Mouse (Mus musculus) urinary bladder, adult 18-20 months (tissue): Measurements from ENCODE around the gene Spock1.
"Not testable (repeated sequence)": the region's sequence is repeated elsewhere in the genome, so short reads cannot be mapped to it uniquely, and the experiment has no call there.

Source experiments
- DNase-seq, 2 experiments: peaks; one replicate each; pipeline ENCODE4 v3.0.0; 2022; ENCODE audit warnings: low spot score in 2 of 2, mixed read lengths in 2 of 2

Spock1 gene

DNA sequence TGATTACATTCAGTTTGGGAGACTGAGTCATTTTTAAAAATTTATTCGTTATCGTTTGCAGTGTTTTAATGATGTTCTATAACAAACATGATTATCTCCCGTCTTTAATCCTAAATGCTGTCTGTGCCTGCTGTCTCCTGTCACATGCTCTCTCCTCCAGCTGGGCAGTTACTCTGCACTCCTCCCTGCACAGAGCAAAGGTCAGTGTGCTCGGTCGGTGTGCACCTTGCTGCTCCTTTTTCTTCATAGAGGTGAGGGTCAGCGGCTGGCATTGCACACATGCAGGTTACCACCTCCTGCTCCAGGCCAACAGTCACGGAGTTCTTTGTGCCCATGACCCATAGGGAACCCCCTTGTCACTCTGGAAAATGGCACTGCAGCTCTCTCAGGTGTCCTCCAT lies 411.4 kb downstream of the Spock1 start:
- DNase-seq = no peak

DNA sequence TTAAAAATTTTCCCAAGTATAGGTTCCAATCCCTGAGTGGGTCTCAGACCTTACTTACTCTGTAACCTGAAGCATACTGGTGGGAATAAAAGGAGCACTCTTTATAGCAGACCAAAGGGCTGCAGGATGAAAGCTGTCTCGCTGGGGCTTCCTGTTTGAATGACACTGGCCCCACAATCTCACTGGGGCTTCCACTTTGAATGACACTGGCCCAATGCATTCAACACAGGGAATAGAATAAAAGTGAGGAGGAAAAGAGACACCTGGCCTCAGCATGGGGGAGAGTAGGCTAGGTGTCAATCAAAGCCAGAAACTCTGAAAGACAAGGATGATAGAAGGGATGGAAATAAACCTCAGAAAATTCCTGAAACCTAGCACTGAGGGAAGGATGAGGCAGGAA lies 413.3 kb downstream of the Spock1 start:
- DNase-seq = no peak

DNA sequence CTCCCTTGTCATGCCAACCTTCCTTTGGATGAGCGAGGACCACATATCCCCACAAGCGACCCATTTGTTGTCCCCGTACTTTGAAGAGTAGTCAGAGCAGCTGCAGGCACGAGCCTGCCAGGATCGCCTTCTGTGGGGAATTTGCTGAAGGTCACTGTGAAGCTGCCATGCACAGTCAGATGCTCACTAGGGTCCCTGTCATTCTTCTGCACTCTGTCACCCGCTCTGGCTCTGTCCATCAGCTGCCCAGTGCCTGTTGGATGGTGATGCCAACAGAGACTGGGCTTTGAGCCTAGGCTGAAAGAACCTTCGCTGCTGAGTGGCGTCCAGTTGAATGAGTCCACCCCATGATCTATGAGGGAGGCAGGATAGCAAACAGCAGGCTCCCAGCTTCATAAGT lies 419.2 kb downstream of the Spock1 start:
- no peak for DNase-seq

DNA sequence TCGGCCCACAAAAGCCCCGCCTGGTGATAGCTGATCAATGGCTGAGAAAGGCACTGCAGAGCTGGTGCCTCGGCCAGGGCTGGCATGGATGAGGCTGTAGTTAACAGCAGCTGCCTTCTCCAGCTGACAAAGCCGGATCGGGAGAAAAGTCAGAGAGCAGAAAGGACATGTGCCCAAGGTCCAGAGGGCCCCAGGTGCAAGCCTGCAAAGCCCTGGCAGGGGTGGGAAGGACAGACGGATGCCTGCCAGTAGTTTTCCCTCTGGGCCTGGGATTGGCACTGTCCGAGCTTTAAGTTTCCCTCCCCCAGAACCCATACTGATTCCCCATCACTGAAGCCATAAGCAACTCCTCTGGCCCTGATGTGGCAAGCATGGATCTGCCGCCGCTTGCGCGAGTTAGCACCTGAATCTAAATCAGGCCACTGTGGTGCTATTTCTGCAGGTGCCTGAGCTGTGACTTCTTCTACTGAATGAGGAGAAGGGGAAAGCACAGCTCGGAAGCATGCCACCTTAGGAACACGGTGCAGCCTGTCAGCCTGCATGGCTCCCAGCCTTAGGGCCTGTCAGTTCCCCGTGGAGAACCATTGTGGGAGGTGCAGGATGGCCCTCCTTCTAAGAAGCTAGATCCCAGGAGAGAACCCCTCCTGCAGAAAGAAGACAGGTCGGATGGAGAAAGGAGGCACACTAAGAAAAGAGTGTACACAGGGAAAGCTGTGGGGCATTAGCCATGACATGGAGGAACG lies 423.5 kb downstream of the Spock1 start:
- DNase-seq = no peak

DNA sequence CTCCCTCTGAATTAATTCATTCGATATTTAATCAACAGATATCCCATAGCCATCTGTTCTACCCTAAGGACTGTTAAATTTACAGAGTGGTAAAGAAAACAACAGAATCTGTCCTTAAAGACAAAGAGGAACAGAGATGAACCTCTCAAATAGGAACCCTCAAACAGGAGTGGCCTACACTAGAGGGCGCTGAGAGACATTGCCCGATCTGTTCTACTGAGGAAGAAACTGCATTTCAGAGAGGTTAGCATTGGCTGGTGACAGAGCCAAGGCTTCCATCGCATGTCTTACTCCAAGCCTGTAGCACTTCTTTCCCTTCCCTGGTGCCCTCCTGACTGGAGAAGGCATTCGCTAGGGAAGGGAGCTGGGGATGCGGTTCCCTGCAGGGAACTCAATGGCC lies 431.4 kb downstream of the Spock1 start:
- DNase-seq = peak in 1 of 2 experiments; percentile 2

DNA sequence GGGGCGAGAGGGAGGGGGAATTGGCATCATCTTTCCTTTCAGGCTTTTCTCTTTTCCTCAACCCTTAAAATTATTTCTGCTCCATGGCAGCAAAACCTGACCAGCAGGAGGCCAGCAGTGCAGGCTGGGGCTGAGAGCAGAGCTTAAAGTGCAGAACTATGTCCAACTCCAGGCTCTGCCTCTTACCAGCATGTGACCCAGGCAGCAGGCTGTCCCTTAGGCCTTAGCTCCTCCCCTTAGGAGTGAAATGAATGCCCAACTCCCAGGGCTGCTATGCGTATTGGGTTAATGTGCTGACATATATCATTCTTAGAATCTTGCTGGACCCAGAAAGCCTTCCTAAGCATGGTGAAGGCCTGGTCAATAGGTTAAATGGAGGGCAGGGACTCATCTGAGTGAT lies 434.1 kb downstream of the Spock1 start:
- DNase-seq = no peak

DNA sequence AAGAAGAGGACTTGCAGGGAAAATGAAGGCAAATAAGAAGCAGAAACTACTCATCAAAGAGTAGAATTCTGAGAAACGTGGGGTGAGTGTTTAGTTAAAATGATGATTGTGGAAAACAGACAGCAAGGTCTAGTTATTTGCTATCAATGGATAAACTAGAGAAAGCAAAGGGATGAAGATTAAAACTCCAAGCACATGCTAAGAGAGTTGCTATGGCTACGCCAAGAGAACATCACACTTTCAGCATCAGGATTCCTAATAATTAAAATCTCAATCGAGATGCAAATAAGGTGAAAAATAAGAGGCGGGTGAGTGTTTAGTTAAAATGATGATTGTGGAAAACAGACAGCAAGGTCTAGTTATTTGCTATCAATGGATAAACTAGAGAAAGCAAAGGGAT lies 437.2 kb downstream of the Spock1 start:
- DNase-seq = not testable (repeated sequence)

DNA sequence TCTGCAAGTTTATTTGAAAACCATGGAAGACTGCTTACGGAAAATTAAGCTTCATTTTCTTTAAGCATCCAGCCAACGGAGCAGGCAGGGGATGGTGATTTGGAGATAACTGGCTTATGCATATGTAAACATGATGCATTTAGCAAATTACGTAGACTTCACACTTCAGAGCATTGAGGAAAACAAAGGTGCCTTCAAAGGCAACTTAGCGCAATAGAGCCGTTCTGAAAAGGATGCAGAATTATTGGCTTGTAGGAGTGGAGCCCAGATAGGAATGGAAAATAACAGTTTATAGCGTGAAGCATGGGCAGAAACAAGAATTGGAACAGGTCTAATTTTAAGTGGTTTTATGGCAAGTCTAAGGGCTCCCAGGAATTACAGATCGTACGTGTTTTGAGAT lies 448.2 kb downstream of the Spock1 start:
- no peak for DNase-seq

DNA sequence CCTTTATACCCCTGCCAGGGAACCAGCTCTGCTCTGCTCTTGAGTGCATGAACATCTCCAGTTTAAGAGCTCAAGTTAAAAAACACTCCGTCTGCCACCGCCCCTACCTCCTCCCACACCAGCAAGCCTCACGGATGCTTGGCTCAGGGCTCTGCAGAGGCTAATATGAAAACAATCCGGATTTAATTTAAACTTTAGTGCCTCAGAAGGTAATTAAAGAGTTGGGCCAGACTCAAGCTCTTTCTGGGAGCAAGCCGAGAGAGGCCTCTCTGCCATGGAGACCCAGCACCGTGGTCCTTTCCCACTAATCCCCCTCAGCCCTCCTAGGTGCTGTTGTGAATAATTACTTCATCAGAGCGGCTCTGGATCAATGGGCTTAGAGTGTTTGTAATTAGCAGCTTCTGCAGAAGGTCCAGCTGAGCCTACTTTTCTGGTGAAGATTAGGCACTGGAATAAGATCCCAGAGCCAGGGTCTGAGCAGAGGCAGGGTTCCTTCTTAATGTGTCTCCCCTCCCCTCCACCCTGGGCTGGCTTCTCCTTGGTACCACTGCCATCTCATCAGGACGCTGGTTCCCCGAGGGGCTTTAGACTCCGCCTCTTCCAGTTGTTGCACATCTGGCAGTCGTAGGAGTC lies 457.8 kb downstream of the Spock1 start:
- DNase-seq = no peak

DNA sequence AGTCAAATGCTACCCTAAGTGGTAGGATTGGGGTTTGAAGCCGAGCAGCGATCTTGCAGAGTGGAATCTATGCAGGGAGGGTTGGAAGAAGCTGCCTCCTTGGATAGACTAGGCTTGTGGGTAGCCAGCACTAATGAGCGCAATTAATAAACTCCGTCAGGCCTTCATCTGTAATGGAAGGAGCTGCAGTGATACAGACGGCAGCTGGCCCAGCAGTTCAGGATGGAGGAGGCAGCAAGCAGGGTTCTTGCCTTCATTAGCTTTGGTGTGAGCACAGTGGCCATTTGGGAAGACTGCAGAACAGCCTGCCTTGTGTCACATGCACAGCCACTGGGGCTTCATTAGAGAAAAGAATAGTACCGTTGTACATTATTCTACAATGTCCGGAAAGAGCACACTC lies 459.2 kb downstream of the Spock1 start:
- DNase-seq = no peak

DNA sequence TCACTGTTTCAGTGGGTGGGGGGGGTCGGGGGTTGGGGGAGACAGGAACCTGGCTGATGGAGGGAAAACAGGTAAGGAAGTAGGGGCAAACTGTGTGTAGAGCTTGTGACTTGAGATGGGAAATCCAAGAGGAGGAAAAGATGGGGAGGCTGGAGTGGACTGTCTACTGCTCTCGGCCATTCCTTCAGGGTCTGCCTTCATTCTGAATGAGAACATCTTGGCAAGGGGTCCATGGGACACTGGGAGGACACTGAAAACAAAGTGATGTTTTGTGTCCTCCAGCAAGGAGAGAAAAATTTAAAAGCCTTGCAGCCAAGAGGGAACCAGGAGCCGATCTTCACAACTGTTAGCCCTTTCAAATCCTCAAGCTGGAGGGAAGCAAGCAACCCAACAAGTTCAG lies 463.2 kb downstream of the Spock1 start:
- DNase-seq = no peak

DNA sequence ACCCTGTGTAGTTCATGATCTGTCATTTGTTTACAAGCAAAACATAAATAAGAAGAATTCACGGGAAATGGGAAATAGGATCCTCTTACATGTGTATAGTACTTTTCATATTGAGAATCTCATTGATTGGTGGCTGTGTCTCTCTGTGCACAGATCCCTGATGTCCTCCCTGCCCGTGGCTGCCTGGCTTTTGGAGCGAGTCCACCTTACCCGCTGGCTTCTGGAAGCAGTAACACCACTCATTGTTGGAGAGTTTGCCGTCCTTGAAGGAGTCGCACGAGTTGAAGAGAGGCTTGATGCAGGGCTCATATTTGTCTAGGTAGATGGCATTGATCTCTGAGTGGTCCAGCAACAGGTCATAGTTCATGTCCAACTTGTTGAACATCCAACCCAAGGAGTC lies 468.0 kb downstream of the Spock1 start:
- DNase-seq = no peak

DNA sequence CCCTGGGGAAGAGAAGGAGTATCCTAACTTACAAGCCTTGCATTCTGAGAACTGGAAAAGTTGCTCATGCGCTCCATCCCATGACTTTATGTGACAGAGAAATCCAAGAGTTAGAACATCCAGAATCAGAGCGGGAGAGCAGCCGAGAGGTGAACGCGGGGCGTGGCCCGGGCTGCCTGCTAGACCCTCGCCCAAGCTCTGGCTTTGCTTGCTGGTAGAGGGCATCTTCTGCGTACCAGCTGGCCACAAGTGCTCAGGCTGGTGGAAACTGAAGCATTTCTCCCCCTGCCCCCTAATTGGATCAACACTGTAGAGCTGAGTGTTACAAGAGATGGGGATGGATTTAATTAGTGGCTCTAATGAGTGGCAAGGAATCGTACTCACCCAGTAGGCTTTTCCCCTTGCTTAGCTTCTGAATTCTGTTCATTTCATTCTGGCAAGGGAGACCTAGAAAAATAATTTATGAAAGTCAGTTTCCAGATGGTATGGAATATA lies 472.4 kb downstream of the Spock1 start:
- DNase-seq = no peak

DNA sequence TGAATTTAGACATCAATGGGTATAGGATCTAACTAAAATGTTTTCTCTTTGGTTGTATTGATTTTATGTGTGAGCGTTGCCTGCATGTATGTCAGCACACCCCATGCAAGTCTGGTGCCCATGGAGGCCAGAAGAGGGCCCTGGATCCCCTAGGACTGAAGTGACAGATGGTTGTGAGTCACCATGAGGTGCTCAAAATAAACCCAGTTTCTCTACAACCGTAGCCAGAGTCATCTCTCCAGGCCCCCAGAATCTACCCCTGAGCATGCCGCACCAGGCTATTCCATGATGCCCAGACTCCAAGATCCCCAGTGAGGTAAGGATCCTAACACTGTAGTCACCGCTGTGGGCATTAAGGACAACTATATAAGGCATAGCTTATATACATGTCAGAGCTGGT lies 474.3 kb downstream of the Spock1 start:
- DNase-seq = no peak

DNA sequence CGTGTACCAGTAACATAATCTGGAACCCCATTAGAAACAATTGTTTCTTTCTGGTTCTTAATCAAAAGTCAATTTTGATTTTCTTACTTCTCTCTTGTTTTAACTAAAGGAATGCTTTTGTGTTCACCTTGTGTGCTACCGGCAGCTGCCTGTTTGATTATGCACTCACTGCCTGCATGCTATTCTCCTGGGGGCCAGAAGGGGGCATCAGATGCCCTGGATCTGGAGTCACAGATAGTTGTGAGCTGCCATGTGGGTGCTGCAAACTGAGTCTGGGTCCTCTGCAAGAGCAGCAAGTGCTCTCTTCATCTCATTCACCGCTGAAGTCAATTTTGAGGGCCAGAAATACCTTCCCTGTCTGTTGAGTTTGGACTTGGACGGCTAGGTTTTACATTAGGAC lies 476.3 kb downstream of the Spock1 start:
- DNase-seq = no peak

DNA sequence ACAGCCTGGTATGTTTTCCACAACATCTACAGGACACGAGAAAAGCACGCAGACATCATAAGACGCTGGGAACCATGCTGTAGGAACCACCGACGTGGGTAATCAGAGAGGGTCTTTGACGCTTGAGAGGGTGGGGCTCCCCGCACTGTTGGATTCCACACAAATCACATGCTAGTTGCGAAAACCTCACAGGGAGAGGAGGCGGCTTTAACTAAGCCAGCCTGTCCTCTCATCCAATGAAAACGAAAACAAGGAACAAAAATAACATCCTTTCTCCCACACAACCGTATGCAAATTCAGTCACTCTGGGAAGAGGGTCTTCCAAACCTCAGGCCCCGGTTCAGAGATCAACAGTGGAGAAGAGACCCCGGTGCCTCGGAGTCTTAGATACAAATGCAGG lies 479.3 kb downstream of the Spock1 start:
- no peak for DNase-seq

DNA sequence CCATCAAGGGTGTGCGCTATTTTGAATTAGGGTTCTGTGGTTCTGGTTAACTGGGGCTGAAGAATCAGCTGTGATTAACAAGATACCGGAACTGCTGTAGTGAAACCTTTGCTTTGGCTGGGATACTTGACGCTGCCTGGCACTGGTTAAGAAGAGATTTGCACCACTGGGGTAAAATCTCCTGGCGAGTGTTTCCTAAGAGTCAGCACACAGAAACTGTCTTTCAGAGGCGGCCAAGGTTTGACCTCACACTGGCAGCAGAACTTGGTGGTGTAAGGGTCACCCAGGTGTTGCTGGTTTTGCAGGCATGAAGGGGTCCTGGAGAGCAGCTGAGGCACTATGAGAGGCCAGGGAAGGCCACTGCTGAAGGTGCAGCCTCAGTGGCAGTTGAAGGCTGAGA lies 489.4 kb downstream of the Spock1 start:
- DNase-seq = no peak

DNA sequence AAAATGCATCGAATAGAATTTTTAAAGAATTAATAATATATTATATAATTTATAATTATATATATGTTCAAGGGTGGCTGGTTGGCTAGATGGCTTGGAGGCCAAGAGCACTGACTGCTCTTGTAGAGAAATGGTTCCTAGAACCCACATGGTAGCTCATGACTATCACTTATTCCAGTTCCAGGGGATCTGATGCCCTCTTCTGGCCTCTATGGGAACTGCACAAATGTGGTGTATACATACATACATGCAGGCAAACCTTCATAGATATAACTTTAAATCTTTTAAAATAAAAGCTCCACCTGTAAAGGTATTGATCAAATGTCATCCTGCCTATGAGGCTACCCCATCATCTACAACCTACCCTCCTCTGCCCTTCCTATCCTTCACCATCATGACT lies 493.4 kb downstream of the Spock1 start:
- no peak for DNase-seq

DNA sequence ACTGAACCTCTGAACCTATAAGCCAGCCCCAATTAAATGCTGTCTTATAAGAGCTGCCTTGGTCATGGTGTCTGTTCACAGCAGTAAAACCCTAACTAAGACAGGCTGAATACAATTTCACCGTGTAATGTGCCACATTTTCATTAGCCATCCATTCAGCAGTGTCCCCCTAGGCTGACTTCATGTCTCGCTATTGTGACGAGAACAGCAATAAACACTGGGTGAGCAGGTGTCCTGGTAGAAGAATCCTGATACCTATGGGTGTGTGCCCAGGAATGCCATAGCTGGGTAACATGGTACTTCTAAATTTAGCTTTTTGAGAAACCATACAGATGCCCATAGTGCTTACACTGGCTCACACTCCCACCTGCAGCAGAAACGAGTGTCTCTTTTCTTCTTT lies 500.5 kb downstream of the Spock1 start:
- DNase-seq = no peak

DNA sequence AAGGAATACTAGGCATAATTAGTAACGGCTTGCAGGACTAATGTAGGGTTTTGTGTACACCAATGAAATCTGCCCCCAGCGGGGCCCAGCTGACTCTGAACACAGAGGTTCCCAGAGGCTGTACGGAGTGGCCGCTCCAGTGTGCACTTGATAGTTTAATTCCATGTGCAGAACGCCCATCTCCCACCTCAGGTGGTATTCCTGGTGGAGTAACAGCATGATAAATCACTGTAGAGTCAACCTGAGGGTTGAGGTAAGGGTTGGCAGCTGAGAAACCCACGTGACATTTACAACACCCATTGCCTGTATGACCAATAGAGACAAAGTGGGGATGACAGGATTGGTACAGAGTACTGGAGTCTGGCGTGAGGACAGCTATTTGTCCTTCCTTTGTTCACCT lies 505.7 kb downstream of the Spock1 start:
- no peak for DNase-seq

DNA sequence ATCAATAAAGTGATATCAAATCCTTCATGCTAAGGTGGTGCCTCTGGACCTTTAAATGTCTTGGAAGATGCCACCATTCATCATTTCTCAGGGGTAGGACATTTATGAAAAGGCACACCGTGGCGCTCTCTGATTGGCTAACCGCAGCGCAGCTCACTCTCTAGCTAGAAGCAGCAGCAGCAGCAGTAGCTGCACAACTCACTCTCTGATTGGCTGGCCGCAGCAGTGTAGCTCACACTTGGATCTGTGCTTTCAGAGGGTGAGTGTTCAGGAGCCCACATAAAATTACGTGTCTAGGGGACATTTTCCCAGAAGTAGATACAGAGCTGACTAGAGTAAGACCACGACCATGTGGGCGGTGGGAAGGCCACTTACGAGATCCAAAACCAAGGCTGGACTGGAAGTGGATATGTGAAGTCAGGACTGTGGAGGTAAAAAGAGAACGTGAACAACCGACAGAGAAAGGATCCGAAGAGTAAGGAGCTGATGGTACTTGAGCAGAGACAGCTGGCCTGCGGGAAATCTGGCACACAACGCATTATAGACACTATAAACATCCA lies 535.9 kb downstream of the Spock1 start:
- no peak for DNase-seq
